Mouse (Mus musculus): ENCODE measurements around the gene Immt. TPM values are rescaled to one million over a fixed set of nuclear protein-coding genes. Genes with fewer than 3 reads are reported as not detected.

The Immt gene
- polyA plus RNA-seq, 1 experiment from 2014 or later = 88.9 TPM

DNA sequence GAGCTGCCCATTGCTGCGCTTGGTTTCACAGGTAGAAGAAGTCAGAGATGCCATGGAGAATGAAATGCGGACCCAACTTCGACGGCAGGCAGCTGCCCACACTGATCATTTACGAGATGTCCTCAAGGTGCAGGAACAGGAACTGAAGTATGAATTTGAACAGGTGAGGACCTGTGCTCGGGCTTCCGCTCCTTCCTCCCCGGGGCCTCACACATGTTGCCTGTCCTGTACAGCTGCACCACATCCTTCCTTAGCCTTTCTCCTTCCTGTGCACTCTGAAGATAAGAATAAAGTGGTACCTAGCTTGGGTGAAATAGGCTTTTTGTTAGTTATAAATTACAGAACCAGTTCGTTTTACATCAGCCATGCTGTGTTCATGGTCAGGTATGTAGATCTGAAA is 40.3 kb downstream of the Immt start:
- 87% methylated on average over 9 of the region's 9 CpGs for WGBS
- ATAC-seq (no peak), DNase-seq (ENCODE audit: low spot score) (no peak)
- Histone ChIP-seq H3K36me3 (ENCODE audit: insufficient read depth, low read length) (peaks cover 23% of the 10 kb centered on the region; the same call in 1 of the 2 replicates), H3K27ac (ENCODE audit: low read length) (no peak overlapping the region), H3K9me3 (ENCODE audit: low read length) (no peaks in the 10 kb centered on the region), H3K9ac (replicated peaks; ENCODE audit: low read depth) (no peak overlapping the region), H3K4me1 (ENCODE audit: insufficient read depth, low read depth, low read length) (no peaks in the 10 kb centered on the region), H3K4me2 (replicated peaks; ENCODE audit: low read depth, low read length) (no peak overlapping the region), H3K4me3 (ENCODE audit: low read depth, low read length) (no peak overlapping the region), H3K27me3 (replicated peaks; ENCODE audit: insufficient read depth, low read length) (no peaks in the 10 kb centered on the region)
- no peak for TF ChIP-seq CTCF (IDR thresholded peaks at IDR 0.05)
- TF ChIP-seq EP300 (IDR thresholded peaks at IDR 0.05) = no peak

DNA sequence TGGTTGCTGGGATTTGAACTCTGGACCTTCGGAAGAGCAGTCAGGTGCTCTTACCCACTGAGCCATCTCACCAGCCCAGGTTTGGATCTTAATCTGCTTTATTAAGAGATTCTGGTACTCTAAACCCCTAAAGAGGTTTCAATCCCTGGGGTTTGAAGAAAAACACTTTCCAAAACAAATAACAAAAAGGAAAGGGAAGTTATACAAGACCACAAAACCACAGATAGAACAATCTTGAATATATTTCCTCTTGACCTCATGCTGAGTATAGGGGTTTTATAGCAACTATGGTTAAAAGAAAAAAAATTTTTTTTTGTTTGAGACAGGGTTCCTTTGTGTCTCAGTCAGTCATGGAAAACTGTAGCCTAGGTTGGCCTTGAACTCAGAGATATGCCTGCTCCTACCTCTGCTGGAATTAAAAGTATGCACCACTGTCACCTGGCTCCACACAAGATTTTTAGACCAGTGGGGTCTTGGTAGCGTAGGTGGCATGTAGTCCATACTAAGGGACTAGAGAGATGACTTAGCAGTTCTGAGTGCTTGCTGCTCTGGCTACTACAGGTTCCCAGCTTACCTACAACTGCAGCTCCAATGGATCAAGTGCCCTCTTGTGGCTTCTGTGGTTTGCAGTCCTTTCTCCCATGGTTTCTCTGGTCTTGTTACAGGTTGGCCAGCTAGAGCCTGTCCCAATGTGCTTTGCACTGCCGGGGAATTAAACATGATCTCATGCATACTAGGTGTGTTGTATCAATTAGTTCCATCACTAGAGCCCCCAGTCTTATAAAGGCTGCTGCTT is 47.0 kb downstream of the Immt start:
- Histone ChIP-seq H3K36me3 (ENCODE audit: insufficient read depth, low read length) (peaks cover 36% of the 10 kb centered on the region), H3K4me3 (ENCODE audit: low read depth, low read length) (no peak overlapping the region), H3K9ac (replicated peaks; ENCODE audit: low read depth) (no peak overlapping the region), H3K27me3 (replicated peaks; ENCODE audit: insufficient read depth, low read length) (no peaks in the 10 kb centered on the region), H3K4me2 (replicated peaks; ENCODE audit: low read depth, low read length) (no peak overlapping the region), H3K4me1 (ENCODE audit: insufficient read depth, low read depth, low read length) (no peaks in the 10 kb centered on the region), H3K9me3 (ENCODE audit: low read length) (no peaks in the 10 kb centered on the region), H3K27ac (ENCODE audit: low read length) (no peak overlapping the region)
- ATAC-seq = no peak
- DNase-seq (ENCODE audit: low spot score) = no peak
- WGBS = 84% methylated on average over 3 of the region's 3 CpGs
- no peak for TF ChIP-seq EP300 (IDR thresholded peaks at IDR 0.05)
- no peak for TF ChIP-seq CTCF (IDR thresholded peaks at IDR 0.05)

DNA sequence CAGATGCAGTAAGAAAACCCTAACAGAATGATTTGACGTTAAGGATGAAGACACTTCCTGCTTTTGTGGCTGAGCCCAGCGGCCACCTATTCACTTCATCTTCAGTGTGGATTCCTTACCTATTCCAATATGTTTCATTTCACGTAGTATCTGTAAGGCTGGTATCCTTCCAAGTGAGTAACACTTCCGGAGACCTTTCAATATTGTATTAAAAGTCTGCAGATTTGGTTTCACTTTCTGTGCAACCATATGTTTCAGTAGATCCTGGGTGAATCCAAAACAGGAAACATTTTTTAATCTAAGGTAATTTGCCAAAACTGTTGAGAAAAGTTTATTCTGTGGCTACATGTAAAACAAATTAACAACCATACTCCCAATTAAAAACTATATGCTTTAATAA is 62.1 kb downstream of the Immt start:
- Histone ChIP-seq H3K4me3 (ENCODE audit: low read depth, low read length) (no peak overlapping the region), H3K9ac (replicated peaks; ENCODE audit: low read depth) (no peak overlapping the region), H3K4me1 (ENCODE audit: insufficient read depth, low read depth, low read length) (no peaks in the 10 kb centered on the region), H3K27me3 (replicated peaks; ENCODE audit: insufficient read depth, low read length) (no peaks in the 10 kb centered on the region), H3K36me3 (ENCODE audit: insufficient read depth, low read length) (peaks cover 55% of the 10 kb centered on the region), H3K9me3 (ENCODE audit: low read length) (no peaks in the 10 kb centered on the region), H3K4me2 (replicated peaks; ENCODE audit: low read depth, low read length) (no peak overlapping the region), H3K27ac (ENCODE audit: low read length) (no peak overlapping the region)
- ATAC-seq = no peak
- TF ChIP-seq EP300 (IDR thresholded peaks at IDR 0.05) = no peak
- TF ChIP-seq CTCF (IDR thresholded peaks at IDR 0.05) = no peak
- DNase-seq (ENCODE audit: low spot score) = no peak
- 83% methylated on average over 4 of the region's 4 CpGs for WGBS

DNA sequence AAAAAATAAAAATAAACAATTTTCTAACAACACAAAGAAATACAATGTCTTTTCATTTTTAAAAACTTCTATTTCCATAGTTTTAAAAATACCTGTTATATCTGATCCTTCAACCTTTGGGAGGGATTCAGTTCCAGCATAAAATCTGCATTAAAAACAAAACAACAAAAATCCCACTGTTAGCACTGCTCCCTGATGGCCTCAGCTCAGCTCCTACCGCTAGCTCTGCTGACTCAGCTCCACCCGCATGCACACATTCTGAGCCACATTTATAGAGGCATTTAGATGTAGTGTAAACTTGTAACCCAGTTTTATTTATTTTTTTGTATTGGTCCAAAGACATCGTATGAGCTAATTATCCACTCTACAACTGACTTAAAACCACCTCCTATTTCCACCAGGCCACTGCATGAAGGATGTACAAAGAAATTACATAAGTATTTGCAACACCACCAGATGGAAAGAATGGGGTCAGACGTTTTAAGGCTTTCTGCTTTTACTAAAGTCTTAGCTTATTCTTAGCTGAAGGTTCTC is 76.6 kb downstream of the Immt start:
- H3K9ac ChIP-seq (replicated peaks; ENCODE audit: low read depth) = peak overlapping the region; percentile 37; the same call in 1 of the 2 replicates
- no peak for TF ChIP-seq EP300 (IDR thresholded peaks at IDR 0.05)
- no peak for TF ChIP-seq CTCF (IDR thresholded peaks at IDR 0.05)

DNA sequence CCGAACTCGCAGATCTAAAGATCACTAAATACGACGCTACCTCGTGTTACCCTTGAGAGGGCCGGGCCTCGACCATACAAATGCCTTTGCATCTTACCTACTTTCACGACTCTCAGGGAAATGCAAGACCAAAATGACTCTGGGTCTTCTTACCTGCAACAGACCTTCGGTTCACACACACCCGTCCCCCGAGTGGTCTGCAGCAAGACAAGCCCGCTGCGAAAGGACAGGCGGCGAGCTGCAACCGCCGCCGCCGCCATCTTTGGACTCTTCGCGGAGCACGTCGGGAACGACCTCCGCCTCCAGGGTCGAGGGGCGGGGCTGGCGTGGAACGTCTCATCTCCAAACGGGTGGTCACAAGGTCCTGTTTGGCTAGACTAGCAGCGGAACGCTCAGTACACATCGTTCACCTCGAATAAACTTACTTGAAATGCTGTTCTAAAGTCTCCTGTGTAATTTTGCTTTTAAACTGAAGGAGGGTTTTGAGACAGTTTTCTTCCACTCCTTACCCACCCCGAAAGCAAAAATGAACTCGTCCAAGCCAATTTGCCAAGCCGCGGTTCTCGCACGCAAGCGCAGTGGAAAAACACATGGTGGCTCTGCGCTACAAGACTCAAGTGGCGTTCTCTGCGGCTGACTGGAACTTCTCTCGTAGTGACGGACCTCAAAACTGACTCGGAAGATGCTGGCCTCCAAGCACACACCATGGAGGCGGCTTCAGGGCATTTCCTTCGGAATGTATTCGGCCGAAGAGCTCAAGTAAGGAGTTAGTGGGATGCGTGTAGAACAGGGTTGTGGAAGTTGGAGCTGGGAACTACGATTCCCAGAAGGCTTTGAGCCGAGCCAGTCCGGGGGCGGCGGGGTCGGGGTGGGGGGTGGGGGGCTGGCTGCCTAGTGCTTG is 77.6 kb downstream of the Immt start, which contains the start of the genes Ptcd3 and Polr1a:
Gene Ptcd3, minus strand, starts transcription at position 270 of the 901 bp plus-strand sequence.
Gene Polr1a, plus strand, starts transcription at position 573 of the 901 bp plus-strand sequence.
- H3K9ac ChIP-seq (replicated peaks; ENCODE audit: low read depth) = peak within 1 kb of the TSS; percentile 37
- peak within 1 kb of the TSS; percentile 62 for H3K4me2 ChIP-seq (replicated peaks; ENCODE audit: low read depth, low read length)
- H3K36me3 ChIP-seq (ENCODE audit: insufficient read depth, low read length) = peaks cover 10% of the 10 kb centered on the region
- WGBS = under 1% methylated on average over 54 of the region's 58 CpGs
- H3K27ac ChIP-seq (ENCODE audit: low read length) = peak within 1 kb of the TSS; percentile 39
- ATAC-seq (peak; percentile 95), DNase-seq (ENCODE audit: low spot score) (peak; percentile 93)
- no peaks in the 10 kb centered on the region for H3K9me3 ChIP-seq (ENCODE audit: low read length)
- no peaks in the 10 kb centered on the region for H3K27me3 ChIP-seq (replicated peaks; ENCODE audit: insufficient read depth, low read length)
- H3K4me3 ChIP-seq (ENCODE audit: low read depth, low read length) = peak within 1 kb of the TSS; percentile 61
- H3K4me1 ChIP-seq (ENCODE audit: insufficient read depth, low read depth, low read length) = 0 out of 2 replicates have a peak, but pooled peaks cover 4% of the 10 kb centered on the region
- 0 out of 2 replicates have a peak, but pooled peaks have one; percentile 32 for TF ChIP-seq EP300 (IDR thresholded peaks at IDR 0.05)
- TF ChIP-seq CTCF (IDR thresholded peaks at IDR 0.05) = no peak

More for the DNA sequence above, 76.6 kb downstream of the Immt start:
- DNase-seq (ENCODE audit: low spot score) (no peak), ATAC-seq (no peak)
- no peaks in the 10 kb centered on the region for H3K27me3 ChIP-seq (replicated peaks; ENCODE audit: insufficient read depth, low read length)
- peak overlapping the region; percentile 62 for H3K4me2 ChIP-seq (replicated peaks; ENCODE audit: low read depth, low read length)
- WGBS = 5% methylated on average over 4 of the region's 4 CpGs
- H3K4me3 ChIP-seq (ENCODE audit: low read depth, low read length) = peak overlapping the region; percentile 61
- no peak overlapping the region for H3K27ac ChIP-seq (ENCODE audit: low read length)
- 0 out of 2 replicates have a peak, but pooled peaks cover 4% of the 10 kb centered on the region for H3K4me1 ChIP-seq (ENCODE audit: insufficient read depth, low read depth, low read length)
- H3K9me3 ChIP-seq (ENCODE audit: low read length) = no peaks in the 10 kb centered on the region
- H3K36me3 ChIP-seq (ENCODE audit: insufficient read depth, low read length) = peaks cover 16% of the 10 kb centered on the region

All from lung, postnatal 0 days (tissue).